In the genomic region with DNA sequence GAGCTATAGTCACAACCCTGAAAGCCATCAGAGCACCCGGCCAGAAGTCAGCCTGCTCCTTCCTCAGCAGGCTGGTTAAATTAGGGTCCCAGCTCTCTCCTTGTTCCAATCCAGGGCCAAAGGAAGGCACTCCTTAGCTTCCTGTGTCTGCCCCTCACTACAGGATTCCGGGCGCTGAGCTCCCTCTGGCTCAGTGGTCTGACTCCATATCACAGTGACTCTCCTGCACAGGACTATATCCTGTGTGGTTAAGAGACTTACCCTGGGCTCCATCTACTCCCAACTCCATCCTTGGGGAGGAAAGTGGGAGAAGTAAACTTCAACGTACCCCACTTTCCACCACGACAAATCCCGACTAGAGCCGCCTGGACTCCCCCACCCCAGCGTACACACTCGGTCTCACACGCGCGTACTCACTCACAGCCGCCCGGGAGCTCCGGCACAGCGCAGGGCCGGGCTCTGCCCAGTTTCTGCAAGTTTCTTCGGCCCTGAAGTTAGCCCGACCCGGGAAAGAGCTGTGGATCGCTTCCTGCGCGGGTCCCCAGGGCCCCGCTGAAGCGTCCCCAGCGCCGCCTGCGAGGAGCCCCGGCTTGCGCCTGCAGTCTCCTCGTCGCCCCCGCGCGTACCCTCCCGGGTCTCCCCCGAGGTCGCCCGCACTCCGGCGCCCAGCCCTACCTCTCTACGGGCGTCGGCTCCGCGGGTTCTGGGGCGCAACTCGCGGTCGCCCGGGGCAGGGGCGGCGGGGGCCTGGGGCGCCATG, we compare ENCODE assay signal across 8 mouse cellular contexts. TPM values are rescaled to one million over a fixed set of nuclear protein-coding genes. Genes with fewer than 3 reads are reported as not detected.
DNase-seq lines count a peak whose midpoint lies in the region; ATAC-seq and TF ChIP-seq lines count a peak whose summit lies in the region.

No protein-coding gene starts in this region.

- TF ChIP-seq CTCF in forebrain, postnatal 0 days (IDR thresholded peaks at IDR 0.05; ENCODE audit: low read depth), result no peak
- TF ChIP-seq CTCF in hindbrain, postnatal 0 days (IDR thresholded peaks at IDR 0.05; ENCODE audit: low read depth), result no peak

- H3K9ac ChIP-seq in forebrain, postnatal 0 days, result peak overlapping the region; percentile 75
- peak overlapping the region; percentile 80 for H3K9ac ChIP-seq in hindbrain, postnatal 0 days (replicated peaks; ENCODE audit: low read length)
- peak overlapping the region; percentile 78 for H3K9ac ChIP-seq in stomach, embryonic 15.5 days

- no peak for DNase-seq in cerebellum, adult 11-12 months
- peak; percentile 63 for DNase-seq in 3T3-L1 (ENCODE audit: low read depth, low spot score)
- DNase-seq in cerebellum, adult 18-20 months, result peak; percentile 21 to 45
- DNase-seq in forebrain, postnatal 0 days, result peak; percentile 55
- DNase-seq in hindbrain, postnatal 0 days (ENCODE audit: low spot score), result peak; percentile 55
- peak; percentile 58 for DNase-seq in lung, postnatal 14 days

- peak overlapping the region; percentile 67 for H3K4me2 ChIP-seq in forebrain, postnatal 0 days (ENCODE audit: low read depth)
- peak overlapping the region; percentile 60 for H3K4me2 ChIP-seq in hindbrain, postnatal 0 days (ENCODE audit: low read depth, low read length)
- peak overlapping the region; percentile 75 for H3K4me2 ChIP-seq in stomach, embryonic 15.5 days

- H3K4me3 ChIP-seq in forebrain, postnatal 0 days (ENCODE audit: low read depth, low read length), result peak overlapping the region; percentile 83
- H3K4me3 ChIP-seq in hindbrain, postnatal 0 days (ENCODE audit: low read length), result peak overlapping the region; percentile 88
- peak overlapping the region; percentile 82 for H3K4me3 ChIP-seq in stomach, embryonic 15.5 days (replicated peaks)

- no peaks in the 10 kb centered on the region for H3K27me3 ChIP-seq in forebrain, postnatal 0 days (ENCODE audit: insufficient read depth, low read length)
- no peaks in the 10 kb centered on the region for H3K27me3 ChIP-seq in hindbrain, postnatal 0 days (ENCODE audit: insufficient read depth, low read length)
- no peaks in the 10 kb centered on the region for H3K27me3 ChIP-seq in stomach, embryonic 15.5 days (replicated peaks)

- peak overlapping the region; percentile 87 for H3K27ac ChIP-seq in forebrain, postnatal 0 days (ENCODE audit: low read depth, low read length)
- H3K27ac ChIP-seq in hindbrain, postnatal 0 days, result peak overlapping the region; percentile 90
- peak overlapping the region; percentile 90 for H3K27ac ChIP-seq in stomach, embryonic 15.5 days

- peak; percentile 43; the same call in 1 of the 2 replicates for ATAC-seq in cerebellum, adult (ENCODE audit: insufficient number of reproducible peaks, low FRiP score, low TSS enrichment)
- peak; percentile 72 for ATAC-seq in forebrain, postnatal 0 days
- peak; percentile 70 for ATAC-seq in hindbrain, postnatal 0 days
- peak; percentile 58; the same call in 1 of the 2 replicates for ATAC-seq in stomach, embryonic 15.5 days (ENCODE audit: insufficient read depth, low FRiP score, low read depth)

- peaks cover 29% of the 10 kb centered on the region for H3K4me1 ChIP-seq in forebrain, postnatal 0 days (ENCODE audit: insufficient read depth)
- peaks cover 29% of the 10 kb centered on the region for H3K4me1 ChIP-seq in hindbrain, postnatal 0 days (ENCODE audit: insufficient read depth, low read length)
- H3K4me1 ChIP-seq in stomach, embryonic 15.5 days, result peaks cover 31% of the 10 kb centered on the region

- WGBS in forebrain, postnatal 0 days, result under 1% methylated on average over 47 of the region's 54 CpGs
- WGBS in hindbrain, postnatal 0 days, result under 1% methylated on average over 50 of the region's 54 CpGs
- under 1% methylated on average over 51 of the region's 54 CpGs for WGBS in stomach, embryonic 15.5 days

- no peaks in the 10 kb centered on the region for H3K9me3 ChIP-seq in forebrain, postnatal 0 days (ENCODE audit: low read length)
- H3K9me3 ChIP-seq in hindbrain, postnatal 0 days (ENCODE audit: low read length), result no peaks in the 10 kb centered on the region
- no peaks in the 10 kb centered on the region for H3K9me3 ChIP-seq in stomach, embryonic 15.5 days

- no peaks in the 10 kb centered on the region for H3K36me3 ChIP-seq in forebrain, postnatal 0 days (ENCODE audit: insufficient read depth)
- H3K36me3 ChIP-seq in hindbrain, postnatal 0 days (ENCODE audit: insufficient read depth, low read length), result no peaks in the 10 kb centered on the region
- H3K36me3 ChIP-seq in stomach, embryonic 15.5 days, result no peaks in the 10 kb centered on the region

RNA-seq across cellular contexts. Expression of gene Dennd2a, which starts 0.6 kb away (rescaled TPM):
- total RNA-seq in forebrain, postnatal 0 days (2014; rRNA removed), result 11.2 and 13.7 TPM in 2 replicates
- polyA plus RNA-seq in forebrain, postnatal 0 days (2015; fragmentation: Nextera tagmentation; extraction: Ambion mirVana), result 5.4 and 8.2 TPM in 2 replicates
- total RNA-seq in hindbrain, postnatal 0 days (2014; rRNA removed), result 19.2 and 30.4 TPM in 2 replicates
- 13.2 and 14.6 TPM in 2 replicates for polyA plus RNA-seq in hindbrain, postnatal 0 days (2015; fragmentation: Nextera tagmentation; extraction: Ambion mirVana)
- 13.4 and 15.8 TPM in 2 replicates for polyA plus RNA-seq in stomach, embryonic 15.5 days (2015; fragmentation: Nextera tagmentation; extraction: Ambion mirVana)

RNA-seq across cellular contexts. Expression of gene Adck2, which starts 16.6 kb away (rescaled TPM):
- 17.6 and 21.9 TPM in 2 replicates for total RNA-seq in forebrain, postnatal 0 days (2014; rRNA removed)
- 34.5 and 40.3 TPM in 2 replicates for polyA plus RNA-seq in forebrain, postnatal 0 days (2015; fragmentation: Nextera tagmentation; extraction: Ambion mirVana)
- total RNA-seq in hindbrain, postnatal 0 days (2014; rRNA removed), result 14.8 and 18.8 TPM in 2 replicates
- polyA plus RNA-seq in hindbrain, postnatal 0 days (2015; fragmentation: Nextera tagmentation; extraction: Ambion mirVana), result 35.6 and 36.9 TPM in 2 replicates
- 26.5 and 32.6 TPM in 2 replicates for polyA plus RNA-seq in stomach, embryonic 15.5 days (2015; fragmentation: Nextera tagmentation; extraction: Ambion mirVana)

RNA-seq across cellular contexts. Expression of gene Gm42420, which starts 28.5 kb away (rescaled TPM):
- not detected in 2 replicates for total RNA-seq in forebrain, postnatal 0 days (2014; rRNA removed)
- 0.53 and 1.8 TPM in 2 replicates for polyA plus RNA-seq in forebrain, postnatal 0 days (2015; fragmentation: Nextera tagmentation; extraction: Ambion mirVana)
- not detected in 2 replicates for total RNA-seq in hindbrain, postnatal 0 days (2014; rRNA removed)
- 1.3 and 2.5 TPM in 2 replicates for polyA plus RNA-seq in hindbrain, postnatal 0 days (2015; fragmentation: Nextera tagmentation; extraction: Ambion mirVana)
- polyA plus RNA-seq in stomach, embryonic 15.5 days (2015; fragmentation: Nextera tagmentation; extraction: Ambion mirVana), result 1.3 and 1.5 TPM in 2 replicates

RNA-seq across cellular contexts. Expression of gene Ndufb2, which starts 35.3 kb away (rescaled TPM):
- 220 and 285 TPM in 2 replicates for total RNA-seq in forebrain, postnatal 0 days (2014; rRNA removed)
- 500 and 654 TPM in 2 replicates for polyA plus RNA-seq in forebrain, postnatal 0 days (2015; fragmentation: Nextera tagmentation; extraction: Ambion mirVana)
- total RNA-seq in hindbrain, postnatal 0 days (2014; rRNA removed), result 212 and 454 TPM in 2 replicates
- 664 and 698 TPM in 2 replicates for polyA plus RNA-seq in hindbrain, postnatal 0 days (2015; fragmentation: Nextera tagmentation; extraction: Ambion mirVana)
- 342 and 384 TPM in 2 replicates for polyA plus RNA-seq in stomach, embryonic 15.5 days (2015; fragmentation: Nextera tagmentation; extraction: Ambion mirVana)
